Mouse (Mus musculus): Measurements from ENCODE around the gene H2-T22.
"Not testable (repeated sequence)": the region's sequence is repeated elsewhere in the genome, so short reads cannot be mapped to it uniquely, and the experiment has no call there.

GRCm38 (mm10) chr17:36091933-36092332 is 49.4 kb upstream of the H2-T22 start:
- TF ChIP-seq CTCF, EP300 (IDR thresholded peaks at IDR 0.05; ENCODE audit: low read depth): not testable (repeated sequence)
